In the genomic region with DNA sequence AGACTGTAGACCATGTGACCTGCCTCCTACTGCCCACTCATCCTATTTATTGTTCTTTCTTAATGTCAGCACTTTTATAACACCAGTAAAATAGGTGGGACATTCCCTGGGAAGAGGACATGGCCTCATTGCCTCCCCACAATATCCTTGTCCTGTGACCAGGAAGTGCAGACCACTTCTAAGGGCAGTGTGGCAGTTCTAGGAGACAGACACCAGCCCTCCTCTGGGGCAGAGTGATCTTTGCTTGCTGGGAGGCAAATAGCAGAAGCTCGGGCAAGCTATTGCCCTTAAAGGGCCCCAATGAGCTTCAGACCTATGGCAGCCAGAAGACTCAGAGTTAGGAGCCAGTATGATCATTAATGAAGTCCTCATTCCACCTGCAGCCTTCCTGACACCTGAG, we compare ENCODE assay signal across 27 mouse cellular contexts. TPM values are rescaled to one million over a fixed set of nuclear protein-coding genes. Genes with fewer than 3 reads are reported as not detected.
DNase-seq lines count a peak whose midpoint lies in the region; ATAC-seq and TF ChIP-seq lines count a peak whose summit lies in the region.
"Had no signal": no experiment of that assay in that cellular context is flagged by ENCODE, and none has a peak within 500 bp of the region (broad histone marks: within the 10 kb centered on the region; RNA-seq: fewer than 3 reads in every experiment).

No protein-coding gene starts in this region.

- TF ChIP-seq EP300 in liver, postnatal 0 days (IDR thresholded peaks at IDR 0.05; ENCODE audit: low read depth): no peak

- H3K36me3 ChIP-seq in heart, embryonic 13.5 days: 0 out of 2 replicates have a peak, but pooled peaks cover 2% of the 10 kb centered on the region
- no peaks in the 10 kb centered on the region for H3K36me3 ChIP-seq in heart, embryonic 11.5 days (ENCODE audit: control insufficient read depth, insufficient read depth, low read length)
- H3K36me3 ChIP-seq in liver, postnatal 0 days (replicated peaks; ENCODE audit: insufficient read depth, low read length): peaks cover 17% of the 10 kb centered on the region
- H3K36me3 ChIP-seq in liver, embryonic 11.5 days (ENCODE audit: control insufficient read depth, insufficient read depth, low read length): no peaks in the 10 kb centered on the region
- H3K36me3 ChIP-seq in intestine, embryonic 15.5 days: no peaks in the 10 kb centered on the region; the same call in 1 of the 2 replicates
- no peaks in the 10 kb centered on the region for H3K36me3 ChIP-seq in midbrain, embryonic 16.5 days (ENCODE audit: control insufficient read depth, insufficient read depth, low read length)
- H3K36me3 ChIP-seq: forebrain, embryonic 10.5 days; hindbrain, embryonic 15.5 days had no signal

- peaks cover 12% of the 10 kb centered on the region for H3K4me1 ChIP-seq in heart, embryonic 13.5 days
- H3K4me1 ChIP-seq in heart, embryonic 11.5 days (ENCODE audit: control insufficient read depth, insufficient read depth, low read length): peaks cover 7% of the 10 kb centered on the region
- H3K4me1 ChIP-seq in liver, postnatal 0 days (ENCODE audit: insufficient read depth): 0 out of 2 replicates have a peak, but pooled peaks cover 2% of the 10 kb centered on the region
- H3K4me1 ChIP-seq in liver, embryonic 11.5 days (replicated peaks; ENCODE audit: control insufficient read depth, insufficient read depth, low read length): no peaks in the 10 kb centered on the region
- 0 out of 2 replicates have a peak, but pooled peaks cover 4% of the 10 kb centered on the region for H3K4me1 ChIP-seq in intestine, embryonic 15.5 days (replicated peaks)
- no peaks in the 10 kb centered on the region for H3K4me1 ChIP-seq in midbrain, embryonic 16.5 days (ENCODE audit: control insufficient read depth, insufficient read depth, low read length)
- H3K4me1 ChIP-seq: embryonic facial prominence, embryonic 15.5 days; forebrain, embryonic 10.5 days; hindbrain, embryonic 15.5 days had no signal

- no peak overlapping the region for H3K4me2 ChIP-seq in heart, embryonic 13.5 days
- H3K4me2 ChIP-seq in heart, embryonic 11.5 days: no peak overlapping the region
- no peak overlapping the region for H3K4me2 ChIP-seq in liver, postnatal 0 days (ENCODE audit: low read depth, low read length)
- H3K4me2 ChIP-seq in liver, embryonic 11.5 days: no peak overlapping the region
- H3K4me2 ChIP-seq in intestine, embryonic 15.5 days (replicated peaks): no peak overlapping the region
- H3K4me2 ChIP-seq in midbrain, embryonic 16.5 days (ENCODE audit: low read length): no peak overlapping the region
- H3K4me2 ChIP-seq: embryonic facial prominence, embryonic 15.5 days; hindbrain, embryonic 15.5 days had no signal

- no peak overlapping the region for H3K9ac ChIP-seq in heart, embryonic 13.5 days
- H3K9ac ChIP-seq in heart, embryonic 11.5 days (ENCODE audit: low read depth, low read length): no peak overlapping the region
- no peak overlapping the region for H3K9ac ChIP-seq in liver, postnatal 0 days (replicated peaks)
- no peak overlapping the region for H3K9ac ChIP-seq in liver, embryonic 11.5 days (ENCODE audit: low read depth, low read length)
- H3K9ac ChIP-seq in intestine, embryonic 15.5 days: no peak overlapping the region
- no peak overlapping the region for H3K9ac ChIP-seq in midbrain, embryonic 16.5 days (ENCODE audit: low read depth, low read length)
- H3K9ac ChIP-seq: embryonic facial prominence, embryonic 15.5 days; hindbrain, embryonic 15.5 days had no signal

- DNase-seq in liver, postnatal 0 days: no peak
- no peak for DNase-seq in liver, embryonic 11.5 days (ENCODE audit: low spot score)
- no peak for DNase-seq in thymus, postnatal 25 days
- DNase-seq: adrenal gland, adult 2 months; adrenal gland, postnatal 25 days; cerebellum, adult 11 months; cerebellum, adult 8-10 months; cerebellum, postnatal 14 days; embryo, embryonic 11 days; gastrocnemius, postnatal 36 days; heart, adult 11 months; heart, postnatal 36 days had no signal

- no peaks in the 10 kb centered on the region for H3K9me3 ChIP-seq in heart, embryonic 13.5 days
- H3K9me3 ChIP-seq in heart, embryonic 11.5 days (replicated peaks; ENCODE audit: control insufficient read depth, low read length): no peaks in the 10 kb centered on the region
- no peaks in the 10 kb centered on the region for H3K9me3 ChIP-seq in liver, postnatal 0 days (ENCODE audit: low read length)
- no peaks in the 10 kb centered on the region for H3K9me3 ChIP-seq in liver, embryonic 11.5 days (ENCODE audit: control insufficient read depth, low read length)
- H3K9me3 ChIP-seq in intestine, embryonic 15.5 days: no peaks in the 10 kb centered on the region
- H3K9me3 ChIP-seq in midbrain, embryonic 16.5 days (replicated peaks; ENCODE audit: control insufficient read depth, low read length, poor library complexity, severe bottlenecking): no peaks in the 10 kb centered on the region
- H3K9me3 ChIP-seq: embryonic facial prominence, embryonic 15.5 days; forebrain, embryonic 10.5 days; hindbrain, embryonic 15.5 days had no signal

- peak overlapping the region; percentile 26 for H3K27ac ChIP-seq in heart, embryonic 13.5 days (replicated peaks)
- no peak overlapping the region for H3K27ac ChIP-seq in heart, embryonic 11.5 days (ENCODE audit: low read depth, low read length)
- H3K27ac ChIP-seq in liver, postnatal 0 days (ENCODE audit: low read depth): peak overlapping the region; percentile 49
- H3K27ac ChIP-seq in liver, embryonic 11.5 days (ENCODE audit: low read depth, low read length): no peak overlapping the region
- H3K27ac ChIP-seq in intestine, embryonic 15.5 days: no peak overlapping the region
- no peak overlapping the region for H3K27ac ChIP-seq in midbrain, embryonic 16.5 days (ENCODE audit: low read length)
- H3K27ac ChIP-seq: embryonic facial prominence, embryonic 15.5 days; forebrain, embryonic 10.5 days; hindbrain, embryonic 15.5 days had no signal

- no peak for ATAC-seq in heart, embryonic 13.5 days (ENCODE audit: extremely low read depth, insufficient number of reproducible peaks, low FRiP score, low TSS enrichment)
- ATAC-seq in heart, embryonic 11.5 days (replicated peaks; ENCODE audit: insufficient number of reproducible peaks, low FRiP score, low TSS enrichment): no peak
- ATAC-seq in liver, postnatal 0 days: no peak
- ATAC-seq in liver, embryonic 11.5 days (replicated peaks; ENCODE audit: low FRiP score): no peak
- ATAC-seq in intestine, embryonic 15.5 days: peak; percentile 48; the same call in 1 of the 2 replicates
- ATAC-seq in megakaryocyte, adult 5-6 weeks (ENCODE audit: poor library complexity, severe bottlenecking): 0 out of 2 replicates have a peak, but pooled peaks have one; percentile 15
- ATAC-seq in midbrain, embryonic 16.5 days: no peak
- ATAC-seq: forebrain, embryonic 14.5 days had no signal

- no peaks in the 10 kb centered on the region for H3K27me3 ChIP-seq in heart, embryonic 13.5 days (replicated peaks)
- no peaks in the 10 kb centered on the region for H3K27me3 ChIP-seq in heart, embryonic 11.5 days (ENCODE audit: control insufficient read depth, insufficient read depth, low read length)
- no peaks in the 10 kb centered on the region for H3K27me3 ChIP-seq in liver, postnatal 0 days (ENCODE audit: insufficient read depth, low read length)
- H3K27me3 ChIP-seq in liver, embryonic 11.5 days (replicated peaks; ENCODE audit: control insufficient read depth, insufficient read depth, low read length): no peaks in the 10 kb centered on the region
- H3K27me3 ChIP-seq in intestine, embryonic 15.5 days (replicated peaks): no peaks in the 10 kb centered on the region
- no peaks in the 10 kb centered on the region for H3K27me3 ChIP-seq in midbrain, embryonic 16.5 days (ENCODE audit: control insufficient read depth, insufficient read depth, low read depth, low read length)
- H3K27me3 ChIP-seq: embryonic facial prominence, embryonic 15.5 days; hindbrain, embryonic 15.5 days had no signal

- 49% methylated on average over 1 of the region's 1 CpGs for WGBS in heart, embryonic 13.5 days
- WGBS in heart, embryonic 11.5 days (ENCODE audit: insufficient replicate concordance): 42% methylated on average over 1 of the region's 1 CpGs
- 35% methylated on average over 1 of the region's 1 CpGs for WGBS in liver, postnatal 0 days (ENCODE audit: insufficient replicate concordance)
- 57% methylated on average over 1 of the region's 1 CpGs for WGBS in liver, embryonic 11.5 days
- 37% methylated on average over 1 of the region's 1 CpGs for WGBS in intestine, embryonic 15.5 days
- WGBS in midbrain, embryonic 16.5 days: 80% methylated on average over 1 of the region's 1 CpGs

- H3K4me3 ChIP-seq in heart, embryonic 13.5 days: no peak overlapping the region
- H3K4me3 ChIP-seq in heart, embryonic 11.5 days (ENCODE audit: low read depth, low read length): no peak overlapping the region
- H3K4me3 ChIP-seq in liver, postnatal 0 days (ENCODE audit: low read depth, low read length): no peak overlapping the region
- H3K4me3 ChIP-seq in liver, embryonic 11.5 days (ENCODE audit: low read depth, low read length): no peak overlapping the region
- no peak overlapping the region for H3K4me3 ChIP-seq in intestine, embryonic 15.5 days (replicated peaks)
- H3K4me3 ChIP-seq in midbrain, embryonic 16.5 days (ENCODE audit: low read depth, low read length): no peak overlapping the region
- H3K4me3 ChIP-seq: embryonic facial prominence, embryonic 15.5 days; erythroblast, embryonic 14.5 days; forebrain, embryonic 10.5 days; hindbrain, embryonic 15.5 days had no signal

- no peak for TF ChIP-seq CTCF in liver, postnatal 0 days (IDR thresholded peaks at IDR 0.05; ENCODE audit: low read depth)

RNA-seq across cellular contexts. Expression of gene Galns, which starts 6.6 kb away (rescaled TPM):
- polyA plus RNA-seq in heart, embryonic 13.5 days (2015; fragmentation: Nextera tagmentation; extraction: Ambion mirVana): 11.1 and 11.9 TPM in 2 replicates
- polyA plus RNA-seq in heart, embryonic 11.5 days (2014; fragmentation: Nextera tagmentation; extraction: Ambion mirVana): 11.4 and 12.3 TPM in 2 replicates
- 6.8 and 6.9 TPM in 2 replicates for polyA plus RNA-seq in liver, postnatal 0 days (2015; fragmentation: Nextera tagmentation; extraction: Ambion mirVana)
- 6.5 and 6.6 TPM in 2 replicates for polyA plus RNA-seq in liver, embryonic 11.5 days (2014; fragmentation: Nextera tagmentation; extraction: Ambion mirVana)
- polyA plus RNA-seq in intestine, embryonic 15.5 days (2015; fragmentation: Nextera tagmentation; extraction: Ambion mirVana): 17.1 and 18.8 TPM in 2 replicates
- total RNA-seq in megakaryocyte, adult 5-6 weeks (2015): 52.6 and 53.0 TPM in 2 replicates
- total RNA-seq in megakaryocyte, adult 5-6 weeks (2017): 57.5 and 63.1 TPM in 2 replicates
- polyA plus RNA-seq in midbrain, embryonic 16.5 days (2015; fragmentation: Nextera tagmentation; extraction: Ambion mirVana): 8.4 and 8.9 TPM in 2 replicates

RNA-seq across cellular contexts. Expression of gene Trappc2l, which starts 6.8 kb away (rescaled TPM):
- polyA plus RNA-seq in heart, embryonic 13.5 days (2015; fragmentation: Nextera tagmentation; extraction: Ambion mirVana): 55.6 and 74.0 TPM in 2 replicates
- 49.8 and 60.0 TPM in 2 replicates for polyA plus RNA-seq in heart, embryonic 11.5 days (2014; fragmentation: Nextera tagmentation; extraction: Ambion mirVana)
- polyA plus RNA-seq in liver, postnatal 0 days (2015; fragmentation: Nextera tagmentation; extraction: Ambion mirVana): 29.3 and 30.7 TPM in 2 replicates
- 40.3 and 44.6 TPM in 2 replicates for polyA plus RNA-seq in liver, embryonic 11.5 days (2014; fragmentation: Nextera tagmentation; extraction: Ambion mirVana)
- polyA plus RNA-seq in intestine, embryonic 15.5 days (2015; fragmentation: Nextera tagmentation; extraction: Ambion mirVana): 58.0 and 76.0 TPM in 2 replicates
- total RNA-seq in megakaryocyte, adult 5-6 weeks (2015): 85.8 and 88.2 TPM in 2 replicates
- total RNA-seq in megakaryocyte, adult 5-6 weeks (2017): 33.0 and 37.6 TPM in 2 replicates
- polyA plus RNA-seq in midbrain, embryonic 16.5 days (2015; fragmentation: Nextera tagmentation; extraction: Ambion mirVana): 93.8 and 101 TPM in 2 replicates

RNA-seq across cellular contexts. Expression of gene Pabpn1l, which starts 17.9 kb away (rescaled TPM):
- polyA plus RNA-seq in heart, embryonic 13.5 days (2015; fragmentation: Nextera tagmentation; extraction: Ambion mirVana): not detected in 2 replicates
- polyA plus RNA-seq in heart, embryonic 11.5 days (2014; fragmentation: Nextera tagmentation; extraction: Ambion mirVana): not detected in 2 replicates
- not detected in 2 replicates for polyA plus RNA-seq in liver, postnatal 0 days (2015; fragmentation: Nextera tagmentation; extraction: Ambion mirVana)
- not detected in 2 replicates for polyA plus RNA-seq in liver, embryonic 11.5 days (2014; fragmentation: Nextera tagmentation; extraction: Ambion mirVana)
- not detected in 2 replicates for polyA plus RNA-seq in intestine, embryonic 15.5 days (2015; fragmentation: Nextera tagmentation; extraction: Ambion mirVana)
- total RNA-seq in megakaryocyte, adult 5-6 weeks (2015): 0.27 TPM in 1 of 2 replicates, not detected in the other
- total RNA-seq in megakaryocyte, adult 5-6 weeks (2017): not detected in 2 replicates
- polyA plus RNA-seq in midbrain, embryonic 16.5 days (2015; fragmentation: Nextera tagmentation; extraction: Ambion mirVana): not detected in 2 replicates
- total RNA-seq: adrenal gland, adult 2 months; adrenal gland, postnatal 25 days; common myeloid progenitor, adult 5-6 weeks; gastrocnemius, postnatal 36 days; heart, postnatal 36 days had no signal
- polyA plus RNA-seq: adrenal gland, adult 2 months; C2C12; embryonic facial prominence, embryonic 11.5 days; erythroblast, embryonic 14.5 days; forebrain, embryonic 10.5 days; forebrain, embryonic 14.5 days; heart, postnatal 0 days; hindbrain, embryonic 11.5 days; hindbrain, embryonic 15.5 days had no signal

RNA-seq across cellular contexts. Expression of gene Aprt, which starts 27.9 kb away (rescaled TPM):
- 251 and 271 TPM in 2 replicates for polyA plus RNA-seq in heart, embryonic 13.5 days (2015; fragmentation: Nextera tagmentation; extraction: Ambion mirVana)
- polyA plus RNA-seq in heart, embryonic 11.5 days (2014; fragmentation: Nextera tagmentation; extraction: Ambion mirVana): 250 and 262 TPM in 2 replicates
- polyA plus RNA-seq in liver, postnatal 0 days (2015; fragmentation: Nextera tagmentation; extraction: Ambion mirVana): 223 and 249 TPM in 2 replicates
- 400 and 425 TPM in 2 replicates for polyA plus RNA-seq in liver, embryonic 11.5 days (2014; fragmentation: Nextera tagmentation; extraction: Ambion mirVana)
- polyA plus RNA-seq in intestine, embryonic 15.5 days (2015; fragmentation: Nextera tagmentation; extraction: Ambion mirVana): 545 and 612 TPM in 2 replicates
- total RNA-seq in megakaryocyte, adult 5-6 weeks (2015): 272 and 308 TPM in 2 replicates
- total RNA-seq in megakaryocyte, adult 5-6 weeks (2017): 132 and 149 TPM in 2 replicates
- polyA plus RNA-seq in midbrain, embryonic 16.5 days (2015; fragmentation: Nextera tagmentation; extraction: Ambion mirVana): 156 and 157 TPM in 2 replicates

RNA-seq across cellular contexts. Expression of gene Cdt1, which starts 36.8 kb away (rescaled TPM):
- 31.0 and 34.6 TPM in 2 replicates for polyA plus RNA-seq in heart, embryonic 13.5 days (2015; fragmentation: Nextera tagmentation; extraction: Ambion mirVana)
- polyA plus RNA-seq in heart, embryonic 11.5 days (2014; fragmentation: Nextera tagmentation; extraction: Ambion mirVana): 29.5 and 30.4 TPM in 2 replicates
- 19.8 and 23.7 TPM in 2 replicates for polyA plus RNA-seq in liver, postnatal 0 days (2015; fragmentation: Nextera tagmentation; extraction: Ambion mirVana)
- 93.2 and 98.2 TPM in 2 replicates for polyA plus RNA-seq in liver, embryonic 11.5 days (2014; fragmentation: Nextera tagmentation; extraction: Ambion mirVana)
- polyA plus RNA-seq in intestine, embryonic 15.5 days (2015; fragmentation: Nextera tagmentation; extraction: Ambion mirVana): 40.3 and 41.8 TPM in 2 replicates
- 41.7 and 41.9 TPM in 2 replicates for total RNA-seq in megakaryocyte, adult 5-6 weeks (2015)
- 28.4 and 34.1 TPM in 2 replicates for total RNA-seq in megakaryocyte, adult 5-6 weeks (2017)
- 5.7 and 6.2 TPM in 2 replicates for polyA plus RNA-seq in midbrain, embryonic 16.5 days (2015; fragmentation: Nextera tagmentation; extraction: Ambion mirVana)

Comparison
In these comparisons a context has a peak if more than half of its experiments do, and no peak if none do; other contexts are left out.
1. H3K27ac ChIP-seq: peak in heart, embryonic 13.5 days (single experiment) and liver, postnatal 0 days (single experiment); none in heart, embryonic 11.5 days (single experiment), liver, embryonic 11.5 days (single experiment), intestine, embryonic 15.5 days (single experiment) and midbrain, embryonic 16.5 days (single experiment).
2. ATAC-seq: peak in intestine, embryonic 15.5 days (single experiment) and megakaryocyte, adult 5-6 weeks (single experiment); none in heart, embryonic 13.5 days (single experiment), heart, embryonic 11.5 days (single experiment), liver, postnatal 0 days (single experiment), liver, embryonic 11.5 days (single experiment) and midbrain, embryonic 16.5 days (single experiment).